Mouse (Mus musculus) monocyte, adult 5-6 weeks (primary cell): ENCODE measurements at regions not wholly inside any gene's neighbourhood (a gene's known extent, or its start where the extent isn't known, plus 50 kb on each side); places are given as distances from the start of the nearest gene placed in this dataset.

Experiments
- ATAC-seq: fragments of 153-309, 156-312 bp; replicated peaks from 2 replicates; pipeline ENCODE4 v1.8.0; 2017; ENCODE audit warnings: mild to moderate bottlenecking; ENCODE audit not compliant: low TSS enrichment, insufficient number of reproducible peaks, severe bottlenecking, poor library complexity, low FRiP score

DNA sequence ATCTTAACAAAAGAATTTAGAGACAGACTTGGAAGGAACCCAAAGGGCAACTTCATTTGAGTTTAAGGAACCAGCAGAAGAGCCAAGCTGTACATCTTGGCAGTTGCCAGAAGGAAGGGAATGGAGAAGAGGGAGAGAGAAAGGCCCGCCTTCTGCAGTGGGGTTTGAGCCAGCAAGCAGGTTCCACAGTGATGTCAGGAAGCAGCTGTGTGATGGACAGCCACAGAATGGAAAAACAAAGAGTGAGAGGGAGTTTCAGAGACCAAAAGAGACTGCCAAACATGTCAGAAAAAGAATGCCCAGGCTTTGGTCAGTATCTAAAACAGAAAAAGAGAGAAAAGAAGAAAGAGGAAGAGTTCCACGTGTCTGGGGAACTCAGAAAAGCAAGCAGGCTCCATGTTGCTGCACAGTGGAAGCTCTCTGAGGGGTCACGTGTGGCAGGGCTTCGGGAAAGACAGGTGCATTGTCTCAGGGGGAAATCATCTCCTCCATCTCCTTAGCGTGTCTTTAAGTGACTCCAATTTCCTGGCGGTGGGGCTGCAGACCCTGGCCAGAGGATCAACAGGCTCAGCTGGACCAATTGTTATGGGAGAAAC lies 203.7 kb upstream of the Egln3 start:
- no peak for ATAC-seq

DNA sequence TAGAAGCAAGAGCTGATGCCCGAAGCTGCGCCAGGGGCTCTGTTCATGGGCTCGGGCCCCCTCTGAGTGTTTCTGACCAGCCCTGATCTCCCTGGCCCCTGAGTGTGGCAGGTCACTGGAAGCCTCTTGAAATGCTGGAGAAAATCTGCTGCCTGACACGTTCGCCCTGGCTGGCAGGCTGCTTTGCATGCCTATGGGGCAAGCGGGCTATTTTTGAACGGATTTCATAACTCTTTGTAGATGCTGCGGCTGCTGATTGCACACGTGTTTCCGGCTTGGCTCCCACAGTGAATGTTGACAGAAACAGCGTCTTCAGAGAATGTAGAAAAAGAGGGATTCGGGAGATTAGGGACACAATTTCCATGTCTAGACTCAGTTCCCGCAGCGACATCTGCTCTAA lies 201.4 kb upstream of the Egln3 start:
- ATAC-seq, result peak; percentile 83

DNA sequence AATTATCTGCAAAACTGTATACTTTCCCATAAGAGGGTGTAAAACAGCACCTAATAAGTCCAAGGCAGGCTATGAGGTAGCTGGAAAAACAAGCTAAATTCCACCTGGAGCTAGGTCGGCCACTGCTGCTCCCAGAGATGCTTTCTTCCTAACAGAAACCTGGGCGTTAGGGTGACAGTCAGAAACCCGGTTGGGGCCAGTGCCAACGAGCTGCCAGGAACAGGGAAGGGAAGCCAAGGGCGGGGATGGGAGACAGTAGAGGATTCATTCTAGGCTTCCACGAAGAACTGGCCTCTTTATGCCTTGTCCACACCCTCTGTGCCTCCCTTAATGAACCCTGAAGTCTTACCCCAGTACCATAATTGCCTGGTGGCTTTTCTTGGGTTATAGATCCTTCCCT lies 198.9 kb upstream of the Egln3 start:
- ATAC-seq, result no peak

DNA sequence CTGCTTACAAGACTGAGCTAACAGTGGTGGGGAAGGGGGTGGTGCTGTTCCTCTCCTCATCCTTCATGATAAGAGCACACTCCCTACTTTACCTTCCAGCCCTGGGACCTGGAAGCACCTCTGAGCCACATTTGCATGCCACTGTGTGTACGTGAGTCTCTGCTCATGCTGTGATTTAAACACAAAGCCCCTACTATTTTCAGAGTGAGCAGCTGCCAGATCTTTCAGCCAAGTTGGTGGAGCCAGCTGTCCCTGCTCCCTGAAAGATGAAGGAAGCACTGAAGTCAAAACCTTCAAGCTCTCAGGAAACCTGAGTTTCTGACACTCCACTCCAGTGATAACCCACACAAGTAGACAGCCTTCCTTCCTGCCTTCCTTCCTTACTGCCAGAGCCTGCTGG lies 198.0 kb upstream of the Egln3 start:
- no peak for ATAC-seq

DNA sequence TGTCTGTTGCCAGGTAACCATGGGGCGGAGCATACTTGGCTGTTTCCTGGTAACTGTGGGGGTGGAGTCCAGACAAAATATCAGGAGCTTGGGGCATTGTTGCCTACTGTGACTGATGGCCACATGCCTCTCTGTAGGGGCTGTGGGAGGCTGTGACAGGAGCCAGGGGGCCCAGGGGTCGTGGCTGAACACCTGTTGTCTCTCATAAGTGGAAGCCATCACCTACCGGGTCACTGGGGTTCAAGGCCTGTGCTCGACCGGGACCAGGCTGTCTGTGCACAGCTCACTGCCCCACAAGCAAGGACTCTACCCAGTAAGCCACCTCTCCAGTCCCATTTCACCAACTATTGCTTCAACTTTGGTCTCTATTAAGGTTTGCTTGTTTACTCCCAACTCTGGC lies 196.4 kb upstream of the Egln3 start:
- ATAC-seq, result no peak

DNA sequence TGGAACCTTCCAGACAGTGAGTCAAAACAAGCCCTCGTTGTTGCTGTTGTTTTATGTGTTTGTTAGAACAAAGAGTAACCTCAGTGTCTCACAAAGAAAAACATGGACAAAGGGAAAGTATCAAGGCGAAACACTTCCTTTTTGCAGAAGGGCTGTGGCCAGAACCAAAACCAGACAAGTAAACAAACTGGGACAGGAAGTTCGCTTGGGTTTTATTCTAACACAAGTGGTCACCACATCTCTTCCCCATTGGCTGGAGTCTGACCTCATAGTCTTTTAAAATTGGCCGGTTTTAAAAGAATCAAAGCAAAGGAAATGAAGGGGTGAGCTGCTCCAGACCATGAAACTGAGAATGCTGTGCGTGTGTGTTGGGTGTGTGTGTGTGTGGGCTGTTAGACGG lies 194.4 kb upstream of the Egln3 start:
- ATAC-seq, result peak; percentile 80

DNA sequence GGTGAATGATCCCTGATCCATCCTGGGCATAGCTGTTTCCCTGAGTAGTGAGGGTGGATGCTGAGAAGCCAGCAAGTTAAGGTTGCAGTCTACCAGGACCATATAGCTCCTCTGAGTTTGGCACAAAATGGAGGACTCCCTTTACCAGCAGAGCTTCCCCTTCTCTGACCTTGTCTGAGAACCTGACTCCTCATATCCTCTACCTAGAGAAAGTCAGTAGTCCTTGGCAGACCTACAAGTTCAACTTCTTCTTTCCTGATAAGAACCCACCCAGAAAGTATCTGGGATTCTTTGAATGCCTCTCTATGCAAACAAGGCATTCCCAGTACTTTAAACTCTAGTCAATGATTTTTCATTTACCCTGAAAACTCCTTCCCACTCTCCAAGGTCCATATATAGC lies 193.3 kb upstream of the Egln3 start:
- ATAC-seq, result no peak

DNA sequence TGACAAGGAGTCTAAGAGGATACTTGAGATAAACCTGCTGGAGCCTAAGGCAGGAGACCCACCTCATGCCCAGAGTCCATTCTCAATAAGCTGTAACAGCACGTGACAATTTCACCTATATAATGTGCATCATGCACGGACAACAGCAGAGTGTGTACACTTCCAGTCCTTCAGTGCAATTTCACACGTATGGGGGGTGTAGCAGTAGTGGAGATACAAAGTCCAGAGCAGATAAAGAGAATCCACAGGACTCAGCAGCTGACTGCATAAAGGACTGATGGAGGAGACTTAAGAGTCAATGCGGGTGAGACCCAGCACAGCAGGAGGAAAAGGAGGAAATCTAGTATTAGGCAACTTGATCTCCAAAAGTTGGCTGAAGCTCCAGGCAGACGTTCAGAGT lies 192.7 kb upstream of the Egln3 start:
- ATAC-seq, result no peak

DNA sequence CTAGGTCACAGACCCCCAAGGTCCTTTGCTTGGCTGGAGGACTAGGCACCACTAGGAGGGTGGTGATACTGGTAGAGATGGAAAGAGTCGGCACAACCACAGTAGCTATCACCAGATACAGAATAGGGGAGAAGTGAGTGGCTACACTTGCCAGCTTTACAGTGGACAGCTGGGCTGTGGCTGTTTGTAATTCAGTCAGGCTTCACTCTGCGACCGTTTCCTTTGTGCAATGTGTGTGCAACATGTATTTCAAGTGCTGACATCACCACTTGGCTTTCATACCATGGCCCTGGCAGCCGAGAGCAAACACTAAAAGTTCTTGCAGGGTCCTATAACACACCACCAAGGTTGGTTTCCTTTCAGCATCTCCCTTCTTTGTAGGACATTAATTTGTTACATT lies 181.7 kb upstream of the Egln3 start:
- no peak for ATAC-seq

DNA sequence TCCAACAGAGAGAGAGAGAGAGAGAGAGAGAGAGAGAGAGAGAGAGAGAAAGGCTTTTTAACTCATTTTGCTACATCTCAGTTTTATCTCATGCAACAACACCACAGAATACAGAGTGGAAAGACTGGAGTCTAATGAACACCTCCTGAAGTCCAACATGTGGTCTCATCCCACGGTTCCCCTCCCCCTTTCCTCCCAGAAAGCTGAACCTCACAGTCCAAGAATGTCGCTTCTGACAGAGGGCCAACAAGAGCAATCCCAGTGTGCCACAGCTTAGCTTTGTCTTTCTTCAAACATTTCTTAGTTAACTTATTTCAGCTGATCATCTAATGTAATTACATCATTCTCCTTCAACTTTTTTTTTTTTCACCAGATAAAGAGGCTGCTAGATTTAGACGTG lies 180.5 kb upstream of the Egln3 start:
- no peak for ATAC-seq

DNA sequence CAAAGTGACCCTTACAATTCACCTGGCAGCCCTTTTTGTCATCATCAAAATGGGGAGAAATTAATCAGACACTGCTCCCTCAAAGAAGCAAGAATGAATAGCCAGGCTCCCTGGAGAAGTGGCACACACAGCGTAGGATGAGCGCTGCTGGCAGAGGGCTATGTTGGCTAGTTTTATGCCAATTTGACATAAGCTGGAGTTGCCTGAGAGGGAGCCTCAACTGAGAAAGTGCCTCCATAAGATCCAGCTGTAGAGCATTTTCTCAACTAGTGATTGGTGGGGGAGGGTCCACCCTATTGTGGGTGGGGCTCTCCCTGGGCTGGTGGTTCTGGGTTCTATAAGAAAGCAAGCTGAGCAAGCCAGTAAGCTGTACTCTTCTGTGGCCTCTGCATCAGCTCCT lies 179.3 kb upstream of the Egln3 start:
- no peak for ATAC-seq

DNA sequence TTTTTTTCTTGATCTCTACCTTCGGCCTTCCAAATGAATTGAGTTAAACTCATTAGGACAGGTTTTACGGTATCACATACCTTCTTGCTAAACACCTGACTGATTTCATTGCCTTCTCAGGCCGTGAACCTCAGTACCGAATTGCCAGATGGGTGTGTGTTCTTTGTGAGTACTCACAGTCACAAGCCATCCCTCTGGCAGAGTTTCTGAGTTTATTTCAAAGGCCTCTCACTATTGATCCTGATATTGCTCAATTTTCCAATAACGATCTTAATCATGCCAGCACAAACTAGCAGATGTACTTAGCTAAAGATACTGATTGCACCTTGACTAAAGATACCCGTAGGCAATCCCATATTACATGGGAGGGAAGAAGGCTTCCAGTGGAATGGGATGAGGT lies 178.4 kb upstream of the Egln3 start:
- no peak for ATAC-seq

DNA sequence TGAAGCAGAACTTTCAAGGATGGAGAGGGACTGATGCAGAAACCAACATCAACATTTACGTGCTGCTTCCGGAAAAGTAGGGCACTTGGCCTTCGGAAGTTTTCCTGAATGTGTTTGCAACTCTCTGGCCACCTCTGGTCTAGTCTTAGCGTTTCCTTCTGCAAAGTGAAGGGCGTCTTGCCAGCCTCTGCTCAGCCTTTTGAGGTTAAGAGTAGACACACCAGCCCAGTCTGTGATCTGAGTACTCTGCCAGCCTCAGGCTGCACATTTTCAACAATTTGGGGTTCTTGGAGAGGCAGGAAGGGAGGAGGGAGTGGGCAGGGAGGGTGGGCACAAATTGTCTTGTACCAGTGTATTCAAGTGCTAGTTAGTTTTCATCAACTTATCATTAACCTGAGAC lies 176.7 kb upstream of the Egln3 start:
- ATAC-seq, result no peak

DNA sequence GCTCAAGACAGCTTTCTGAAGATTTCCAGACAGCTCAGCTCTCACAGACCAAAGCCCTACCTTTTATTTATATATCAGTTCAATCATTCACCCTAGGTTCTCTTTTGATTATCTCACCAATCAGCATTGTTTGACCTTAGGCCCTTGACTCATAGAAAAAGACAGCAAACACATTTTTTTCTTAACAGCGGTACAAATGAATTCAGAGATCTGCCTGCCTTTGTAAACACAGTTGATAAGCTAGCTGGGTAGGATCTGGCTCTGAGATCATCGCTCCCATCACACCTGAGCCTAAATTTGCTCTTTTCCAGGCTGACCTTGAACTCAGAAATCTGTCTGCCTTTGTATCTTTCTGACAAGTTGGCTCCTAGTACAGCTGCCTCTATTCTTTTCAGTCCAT lies 174.9 kb upstream of the Egln3 start:
- no peak for ATAC-seq

DNA sequence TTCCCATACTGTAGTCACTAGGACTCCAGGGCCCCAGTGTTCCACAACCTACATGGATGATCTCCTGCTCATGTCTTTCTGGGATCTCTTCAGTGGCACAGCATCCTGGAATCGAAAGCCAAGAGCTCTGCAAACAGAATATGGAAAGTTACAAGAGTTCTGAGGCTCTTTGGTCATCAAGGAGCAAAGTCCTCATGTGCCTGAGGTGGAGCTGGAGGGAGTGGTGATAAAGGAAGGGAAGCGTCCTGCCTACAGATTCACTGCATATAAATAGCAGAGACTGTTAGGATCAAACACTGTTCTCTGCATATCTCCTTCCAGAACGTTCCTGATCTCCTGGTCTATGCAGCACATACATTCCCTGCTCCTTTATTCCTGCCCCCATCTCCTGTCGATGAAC lies 170.4 kb upstream of the Egln3 start:
- ATAC-seq, result no peak

DNA sequence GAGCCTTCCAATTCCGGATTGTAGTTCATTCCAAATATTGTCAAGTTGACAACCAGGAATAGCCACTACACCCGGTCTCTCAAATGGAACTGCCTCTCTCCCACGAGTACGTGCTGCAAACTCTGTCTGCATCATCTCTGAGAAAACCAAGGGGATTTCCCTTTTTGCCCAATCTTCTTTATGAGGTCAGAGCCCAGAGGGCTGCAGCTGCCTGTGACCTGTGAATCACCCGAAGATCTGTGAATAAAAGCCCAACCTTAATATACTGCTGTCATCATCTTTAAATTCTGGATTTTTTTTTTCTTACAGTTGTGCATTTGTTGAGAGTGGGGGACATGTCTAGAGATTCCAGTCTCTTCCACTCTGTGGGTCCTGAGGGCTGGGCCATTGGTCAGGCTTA lies 165.6 kb upstream of the Egln3 start:
- ATAC-seq, result peak; percentile 97

DNA sequence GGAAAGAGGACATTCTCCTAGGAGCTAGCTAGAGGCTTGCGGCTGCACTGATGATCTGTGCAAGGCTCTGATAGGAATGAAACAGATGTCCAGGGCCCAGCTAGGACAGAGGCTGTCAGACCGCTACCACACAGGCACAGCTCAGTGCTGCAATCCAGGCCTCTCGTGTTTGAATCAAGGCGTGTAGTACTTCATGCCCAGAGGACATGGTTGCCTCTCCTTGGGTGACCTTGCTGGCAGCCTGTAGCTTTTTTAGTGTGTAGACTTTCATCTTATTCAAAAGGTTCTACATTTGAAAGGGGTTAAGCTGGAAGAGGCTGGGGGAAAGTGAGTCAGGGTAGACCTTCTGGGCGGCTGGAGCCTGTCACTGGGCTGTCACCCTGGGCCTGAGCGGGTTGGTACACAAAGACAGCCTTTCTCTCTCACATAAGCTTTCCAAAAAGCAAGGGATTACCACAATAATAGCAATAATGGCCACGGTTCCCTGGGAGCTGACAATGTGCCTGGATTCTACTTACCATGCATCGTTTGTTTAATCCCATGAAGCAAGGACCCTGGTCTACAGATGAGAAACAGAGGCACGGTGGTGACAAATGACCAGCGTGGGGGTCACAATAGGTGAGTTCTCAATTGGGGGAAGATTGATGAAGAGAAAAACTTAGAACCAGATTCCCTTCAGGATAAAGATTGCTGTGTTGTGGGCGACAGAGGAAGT lies 160.9 kb upstream of the Egln3 start:
- ATAC-seq, result no peak

DNA sequence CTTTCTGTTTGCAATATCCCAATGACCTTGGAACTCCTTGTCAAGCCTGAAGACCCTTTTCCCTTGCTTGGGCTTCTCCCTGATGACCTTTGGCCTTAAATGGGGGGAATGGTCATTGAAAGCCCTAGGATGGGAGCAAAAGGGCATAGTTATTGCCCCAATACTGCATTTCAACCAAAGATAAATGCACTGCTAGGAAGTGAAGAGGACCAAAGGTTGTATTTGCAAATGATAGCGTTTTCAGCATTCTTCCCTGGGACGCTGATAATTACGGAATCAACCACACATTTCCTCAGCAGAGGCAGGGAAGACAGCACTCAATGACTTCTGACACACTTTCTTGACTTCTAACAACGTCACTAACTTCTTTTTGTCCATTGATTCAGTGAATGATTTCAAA lies 158.1 kb upstream of the Egln3 start:
- no peak for ATAC-seq

DNA sequence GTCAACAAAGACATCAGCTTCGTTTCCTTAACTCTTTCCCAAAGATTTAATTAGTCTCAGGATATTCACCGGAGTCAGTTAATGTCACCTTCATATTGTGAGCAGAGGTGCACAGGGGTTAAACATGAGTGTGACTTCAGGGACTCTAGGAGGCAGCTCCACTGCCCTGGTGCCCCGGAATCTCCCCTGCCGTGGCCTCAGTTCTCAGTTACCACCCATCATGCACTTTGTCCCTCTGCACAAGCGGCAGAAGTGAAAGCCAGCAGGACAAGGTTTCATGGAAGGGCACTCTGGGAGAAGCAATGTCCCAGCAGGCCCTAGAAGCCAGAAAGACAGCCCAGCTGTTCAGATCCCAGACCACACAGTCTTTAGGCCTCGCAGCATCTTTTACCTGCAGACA lies 150.5 kb upstream of the Egln3 start:
- ATAC-seq, result no peak

DNA sequence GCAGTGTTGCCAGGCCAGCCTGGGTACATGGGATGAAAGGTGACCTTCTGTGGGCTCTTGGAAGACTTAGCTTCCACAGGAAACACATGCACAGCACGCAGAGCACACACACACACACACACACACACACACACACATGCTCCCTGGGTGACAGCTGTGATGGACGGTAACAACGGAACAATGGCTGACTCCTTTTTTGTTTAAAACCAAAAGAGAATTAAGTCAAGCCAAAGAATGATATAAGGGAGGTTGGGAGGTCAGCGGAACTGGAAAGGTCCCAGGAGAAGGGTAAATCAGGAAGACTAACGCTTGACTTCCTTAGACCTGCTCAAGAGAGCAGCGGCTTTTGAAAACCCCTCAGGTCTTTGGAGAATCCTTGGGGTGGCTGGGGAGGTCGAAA lies 150.0 kb upstream of the Egln3 start:
- no peak for ATAC-seq
